Mouse (Mus musculus): Measurements from ENCODE around the gene Stard13. TPM values are rescaled to one million over a fixed set of nuclear protein-coding genes. Genes with fewer than 3 reads are reported as not detected.

Stard13 gene
- polyA plus RNA-seq, 1 experiment from 2014 or later = 1.1 TPM

- no peak for DNase-seq (ENCODE audit: low spot score)
Observed at GRCm38 (mm10) chr5:151183656-151184240, 49.9 kb downstream of the Stard13 start.

- DNase-seq (ENCODE audit: low spot score) = no peak
Observed at GRCm38 (mm10) chr5:151181288-151181687, 52.3 kb downstream of the Stard13 start.

DNA sequence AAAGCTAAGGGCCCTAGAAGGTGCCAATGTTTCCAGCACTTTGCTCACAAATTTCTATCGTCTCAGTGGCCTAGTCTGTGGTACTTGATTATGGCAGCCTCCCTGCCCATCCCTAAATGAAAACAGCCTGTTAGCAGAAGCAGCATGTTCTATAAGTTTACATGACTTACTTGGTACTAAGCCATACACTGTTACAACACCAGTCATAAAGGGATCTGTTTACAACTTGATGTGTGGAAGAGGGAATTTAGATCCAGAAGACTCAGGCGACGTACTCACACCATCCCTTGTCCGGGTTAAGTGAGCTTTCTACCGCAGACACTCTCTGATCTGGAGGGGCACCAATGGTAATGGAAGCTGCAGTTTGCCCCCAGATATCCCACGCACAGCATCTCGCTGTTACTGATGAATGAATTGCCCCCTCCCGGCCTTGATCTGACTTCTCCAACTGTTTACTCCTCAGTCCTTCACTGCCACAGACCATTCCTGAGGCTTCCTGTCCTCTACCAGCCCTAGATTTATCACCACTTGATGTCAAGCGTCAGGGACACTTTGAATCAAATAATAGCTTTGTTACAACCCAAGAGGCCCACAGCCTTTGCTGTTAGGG lies 53.4 kb downstream of the Stard13 start:
- DNase-seq (ENCODE audit: low spot score) = no peak

DNA sequence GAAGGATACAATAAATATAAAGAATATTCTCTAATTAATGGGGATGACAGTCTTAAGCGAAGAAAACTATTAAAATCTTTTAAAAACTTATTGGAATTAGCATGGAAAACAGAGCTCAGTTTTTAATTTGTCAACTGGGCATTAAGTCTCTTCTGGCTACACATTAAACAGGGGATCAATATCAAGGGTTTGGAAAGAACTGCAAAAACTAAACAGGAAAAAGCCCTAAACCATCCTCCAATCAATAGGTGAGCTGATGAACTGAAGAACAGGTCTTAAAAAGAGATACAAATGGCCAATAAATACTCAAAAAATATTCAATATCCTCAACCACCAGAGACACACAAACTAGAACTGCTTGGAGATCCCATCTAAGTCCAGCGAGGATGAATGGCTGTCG lies 56.5 kb downstream of the Stard13 start:
- DNase-seq (ENCODE audit: low spot score) = no peak

DNA sequence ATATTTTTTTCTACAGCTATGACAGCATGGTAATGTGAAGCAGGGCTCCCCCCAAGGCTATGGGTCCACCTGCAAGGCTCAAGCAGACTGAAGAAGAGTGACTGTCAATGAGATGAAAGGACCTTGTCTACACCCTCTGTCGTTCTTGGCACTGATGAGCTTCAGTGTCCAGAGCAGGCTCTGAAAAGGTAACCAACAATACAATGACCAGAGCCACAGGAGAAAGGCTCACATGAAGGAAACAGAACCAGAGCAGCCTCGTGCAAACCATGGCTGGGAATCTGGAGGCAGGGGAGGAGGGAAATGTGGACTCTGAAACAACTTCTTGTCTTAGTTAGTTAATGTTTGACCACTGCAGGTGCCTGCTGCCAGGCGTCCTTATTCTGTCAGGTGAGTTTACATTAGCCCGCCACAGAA lies 57.7 kb downstream of the Stard13 start:
- DNase-seq (ENCODE audit: low spot score) = no peak

DNA sequence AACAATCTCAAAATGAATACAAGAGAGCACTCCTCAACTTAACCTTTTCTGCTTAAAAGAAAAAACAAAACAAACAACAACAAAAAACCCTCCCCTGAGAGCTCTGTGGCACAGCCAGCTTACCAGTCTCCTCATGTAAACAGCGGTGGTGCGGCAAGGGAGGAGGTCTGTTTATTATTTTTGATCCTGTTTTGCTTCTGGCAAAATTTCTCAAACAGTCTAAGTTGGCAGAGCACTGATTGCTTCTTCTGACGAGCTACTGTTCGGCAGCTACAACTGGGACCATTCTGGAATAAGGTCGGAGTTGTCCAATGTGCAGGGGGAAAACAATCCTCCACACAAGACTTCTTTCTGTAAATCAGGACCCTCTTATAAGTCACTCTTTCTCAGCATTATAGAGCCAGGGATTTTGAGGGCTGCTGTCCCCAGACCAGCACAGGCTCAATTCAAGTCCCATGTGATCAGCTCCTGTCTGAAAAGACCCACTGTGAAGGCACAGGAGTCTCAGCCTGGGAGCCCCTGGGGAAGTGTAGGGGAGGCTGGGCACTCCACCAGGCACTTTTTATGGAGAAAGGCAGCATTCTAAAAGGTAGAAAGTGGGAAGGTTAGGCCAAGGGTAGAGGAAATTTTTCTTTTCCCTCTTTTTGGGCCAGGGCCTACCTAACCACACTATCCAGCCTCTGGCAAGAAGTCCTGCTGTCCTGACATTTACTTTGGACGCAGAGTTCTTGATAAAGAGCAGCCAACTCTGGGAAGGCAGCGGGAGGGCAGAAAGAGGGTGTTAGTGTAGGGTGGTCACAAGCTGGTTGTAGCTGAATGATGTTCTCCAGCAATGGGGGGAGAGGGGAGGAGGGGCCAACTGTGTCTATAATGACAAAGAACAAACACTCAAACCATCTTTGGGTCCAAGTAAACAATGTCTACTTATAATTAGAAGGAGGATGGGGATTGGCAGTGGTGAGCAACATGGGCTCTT lies 58.9 kb downstream of the Stard13 start:
- no peak for DNase-seq (ENCODE audit: low spot score)

- no peak for DNase-seq (ENCODE audit: low spot score)
Observed at GRCm38 (mm10) chr5:151173774-151174173, 59.9 kb downstream of the Stard13 start.

- DNase-seq (ENCODE audit: low spot score) = no peak
Observed at GRCm38 (mm10) chr5:151170168-151170750, 63.4 kb downstream of the Stard13 start.

DNA sequence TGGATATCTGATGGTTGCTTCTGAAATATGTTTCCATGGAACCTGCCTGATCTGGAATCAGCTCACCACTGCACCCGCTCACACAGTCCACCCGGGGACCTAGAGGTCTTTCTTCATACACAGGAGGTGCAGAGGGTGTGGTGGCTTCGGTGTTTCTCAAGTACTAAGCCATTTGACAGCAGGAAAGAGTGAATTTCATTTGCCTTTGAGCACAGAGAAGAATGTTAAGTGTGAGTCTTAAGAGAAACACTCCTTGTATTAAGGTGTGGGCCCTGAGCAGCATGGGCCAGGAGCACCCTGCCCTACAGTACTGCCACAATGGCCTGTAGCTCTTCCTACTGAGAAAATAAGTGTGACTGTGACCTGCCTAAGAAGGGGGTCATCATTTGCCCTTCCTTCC lies 65.4 kb downstream of the Stard13 start:
- DNase-seq (ENCODE audit: low spot score) = no peak

GRCm38 (mm10) chr5:151167641-151168040 lies 66.0 kb downstream of the Stard13 start:
- no peak for DNase-seq (ENCODE audit: low spot score)

- DNase-seq (ENCODE audit: low spot score) = no peak
Observed at GRCm38 (mm10) chr5:151166266-151166665, 67.4 kb downstream of the Stard13 start.

DNA sequence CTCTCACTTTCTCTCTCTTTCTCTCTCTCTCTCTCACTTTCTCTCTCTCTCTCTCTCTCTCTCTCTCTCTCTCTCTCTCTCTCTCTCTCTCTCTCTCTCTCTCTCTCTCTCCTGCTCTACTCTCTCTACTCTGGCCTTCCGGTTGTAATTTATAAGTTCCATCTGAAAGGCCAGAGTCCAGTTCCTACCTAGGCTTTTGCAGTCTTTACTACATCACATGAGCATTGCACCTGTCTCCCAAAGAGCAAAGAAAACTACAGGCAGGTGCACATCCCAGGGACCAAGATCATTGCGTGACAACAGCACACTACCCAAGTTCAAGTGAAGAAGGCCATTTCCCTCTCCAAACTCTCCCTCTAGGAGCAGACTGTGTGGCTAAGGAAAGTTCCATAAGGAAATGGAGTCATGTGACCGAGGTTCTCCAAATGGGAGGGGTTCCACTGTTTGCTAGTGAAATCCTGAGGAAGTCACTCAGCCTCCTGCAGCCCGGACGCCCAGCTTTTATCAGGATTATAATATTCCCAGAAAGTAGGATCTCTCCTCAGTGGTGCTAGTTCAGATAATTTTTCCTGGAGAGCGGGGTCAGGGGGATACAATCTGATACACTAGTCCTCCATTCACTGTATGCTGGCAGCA lies 68.1 kb downstream of the Stard13 start:
- DNase-seq (ENCODE audit: low spot score) = no peak

GRCm38 (mm10) chr5:151164815-151165214 lies 68.8 kb downstream of the Stard13 start:
- DNase-seq (ENCODE audit: low spot score) = no peak

GRCm38 (mm10) chr5:151162642-151163041 lies 71.0 kb downstream of the Stard13 start:
- DNase-seq (ENCODE audit: low spot score) = no peak

DNA sequence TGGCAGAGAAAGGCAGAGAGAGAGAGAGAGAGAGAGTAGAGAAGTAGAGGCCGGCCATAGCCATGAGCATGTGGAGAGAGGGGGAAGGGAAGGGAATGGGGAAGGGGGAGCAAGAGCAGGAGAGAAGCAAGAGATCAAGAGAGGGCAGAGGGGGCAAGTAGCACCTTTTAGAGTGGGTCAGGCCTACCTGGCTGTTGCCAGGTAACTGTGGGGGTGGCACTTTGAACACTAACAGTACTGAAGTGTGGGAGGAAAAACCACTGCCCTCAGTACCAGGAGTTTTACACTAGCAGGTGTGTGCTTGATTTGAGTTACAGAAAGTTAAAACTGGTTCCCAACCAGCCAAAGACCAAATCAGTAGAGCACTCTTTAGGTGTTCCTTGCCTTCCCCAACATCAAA lies 78.4 kb downstream of the Stard13 start:
- no peak for DNase-seq (ENCODE audit: low spot score)

GRCm38 (mm10) chr5:151154780-151155179 lies 78.9 kb downstream of the Stard13 start:
- no peak for DNase-seq (ENCODE audit: low spot score)

DNA sequence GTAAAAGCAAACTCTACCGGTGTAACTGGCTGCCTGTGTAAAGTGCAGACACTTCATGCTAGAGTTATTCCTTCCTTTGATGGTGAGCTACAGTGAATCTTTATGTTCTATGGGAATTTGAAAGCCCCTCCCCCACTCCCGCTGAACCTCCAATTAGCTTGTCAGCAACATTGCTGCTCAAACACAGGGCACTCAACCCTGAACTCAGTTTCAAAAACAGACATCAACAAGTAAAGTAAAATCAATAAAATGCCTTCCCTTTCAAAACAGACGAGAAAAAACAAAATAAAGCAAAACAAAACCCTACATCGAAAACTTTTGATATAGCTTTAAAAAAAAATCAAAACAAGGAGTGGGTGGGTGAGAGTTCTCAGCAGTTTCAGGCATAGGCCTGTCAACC lies 79.6 kb downstream of the Stard13 start:
- no peak for DNase-seq (ENCODE audit: low spot score)

GRCm38 (mm10) chr5:151151549-151151948 lies 82.1 kb downstream of the Stard13 start:
- no peak for DNase-seq (ENCODE audit: low spot score)

DNA sequence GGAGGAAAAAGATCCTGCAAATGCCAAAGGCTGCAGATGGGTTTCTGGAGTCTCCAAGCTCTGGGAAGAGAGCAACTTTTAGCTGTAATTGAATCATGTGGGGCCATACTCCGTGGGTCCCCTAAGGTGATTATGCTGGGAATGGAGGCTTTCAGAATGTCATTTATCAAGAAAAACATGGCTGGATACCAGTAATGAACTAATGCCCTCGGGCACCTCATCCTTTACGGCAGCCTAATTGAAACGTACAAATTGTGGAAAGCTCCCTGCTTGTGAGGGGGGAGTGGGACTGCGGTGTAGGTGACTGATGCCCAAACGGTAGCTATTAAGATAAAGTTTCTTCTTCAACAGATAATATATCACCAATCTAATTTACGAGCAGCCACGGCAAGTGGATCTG lies 84.1 kb downstream of the Stard13 start:
- DNase-seq (ENCODE audit: low spot score) = no peak

DNA sequence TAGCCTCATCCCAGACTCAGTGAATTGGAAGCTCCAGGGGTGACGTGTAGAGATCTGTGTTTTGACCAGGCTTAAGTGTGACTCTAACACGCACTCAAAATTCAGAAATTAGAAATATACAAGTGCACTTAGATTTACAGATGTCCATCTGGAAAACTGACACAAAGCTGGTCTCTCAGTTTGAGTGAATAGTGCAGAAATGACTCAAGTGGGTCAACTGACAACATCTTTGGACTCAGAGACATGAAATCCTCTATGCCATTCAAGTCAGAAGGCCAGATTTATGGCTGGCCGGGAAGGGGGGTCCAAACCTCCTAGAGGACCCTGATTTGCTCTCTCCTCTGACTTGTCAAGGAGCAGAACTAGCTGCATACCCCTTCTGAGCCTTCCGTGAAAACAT lies 85.6 kb downstream of the Stard13 start:
- no peak for DNase-seq (ENCODE audit: low spot score)

DNA sequence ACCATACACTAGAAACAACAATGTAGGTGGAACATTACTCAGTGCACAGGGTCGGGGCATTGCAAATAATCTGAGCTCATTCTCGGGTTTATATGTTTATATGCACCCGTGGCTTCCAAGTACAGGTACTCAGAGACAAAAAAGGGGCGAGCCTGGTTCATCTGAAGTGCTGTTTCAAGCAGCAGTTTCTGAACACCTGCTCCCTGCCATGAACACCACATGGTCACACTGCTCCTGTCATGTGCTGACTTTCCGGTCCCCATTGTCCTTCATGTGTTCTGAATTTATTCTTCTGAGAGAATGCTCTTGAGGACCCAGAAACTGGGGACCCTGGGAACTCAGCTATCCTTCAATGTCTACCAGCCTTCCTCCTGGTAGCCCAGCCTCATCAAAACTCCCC lies 87.8 kb downstream of the Stard13 start:
- DNase-seq (ENCODE audit: low spot score) = no peak
